Comparison of ENCODE assay signal across 8 mouse cellular contexts in genomic region chr6:116135971-116136632, GRCm38 (mm10). TPM values are rescaled to one million over a fixed set of nuclear protein-coding genes. Genes with fewer than 3 reads are reported as not detected.
A peak's percentile ranks its signal among the peaks of the same experiment; 100 is the strongest.
DNase-seq lines count a peak whose midpoint lies in the region; ATAC-seq and TF ChIP-seq lines count a peak whose summit lies in the region.

No protein-coding gene starts in this region.

- TF ChIP-seq CTCF in spleen, adult 2 months (IDR thresholded peaks at IDR 0.05; ENCODE audit: extremely low read depth, insufficient read depth, insufficient read length, insufficient replicate concordance), result peak; percentile 20; the same call in 1 of the 2 replicates
- peak; percentile 28 for TF ChIP-seq CTCF in liver, adult 2 months (IDR thresholded peaks at IDR 0.05; ENCODE audit: low read depth, low read length)
- TF ChIP-seq CTCF in small intestine, adult 2 months (IDR thresholded peaks at IDR 0.05; ENCODE audit: extremely low read depth, insufficient read length, insufficient replicate concordance, low read depth, low read length), result peak; percentile 14; the same call in 1 of the 2 replicates

- no peak for TF ChIP-seq POLR2A in spleen, adult 2 months (IDR thresholded peaks at IDR 0.05; ENCODE audit: low read depth, low read length)
- TF ChIP-seq POLR2A in liver, adult 2 months (IDR thresholded peaks at IDR 0.05; ENCODE audit: extremely low read depth, insufficient read depth, low read length), result no peak
- no peak for TF ChIP-seq POLR2A in small intestine, adult 2 months (IDR thresholded peaks at IDR 0.05; ENCODE audit: low read depth, low read length)

- H3K9ac ChIP-seq in liver, adult 2 months (ENCODE audit: low read depth, low read length), result no peak overlapping the region
- no peak overlapping the region for H3K9ac ChIP-seq in hindbrain, embryonic 12.5 days

- H3K4me1 ChIP-seq in heart, embryonic 10.5 days, result no peaks in the 10 kb centered on the region
- H3K4me1 ChIP-seq in spleen, adult 2 months (ENCODE audit: control insufficient read depth, insufficient read depth, insufficient read length), result no peaks in the 10 kb centered on the region; the same call in 1 of the 2 replicates
- peaks cover under 1% of the 10 kb centered on the region; the same call in 1 of the 2 replicates for H3K4me1 ChIP-seq in liver, adult 2 months (ENCODE audit: control insufficient read depth, insufficient read depth, low read length)
- peaks cover 2% of the 10 kb centered on the region; the same call in 1 of the 2 replicates for H3K4me1 ChIP-seq in small intestine, adult 2 months (ENCODE audit: control insufficient read depth, insufficient read depth, insufficient read length, low read length)
- no peaks in the 10 kb centered on the region; the same call in 1 of the 2 replicates for H3K4me1 ChIP-seq in hindbrain, embryonic 12.5 days

- DNase-seq in heart, adult 18-20 months, result peak; percentile 52 to 54
- DNase-seq in heart, embryonic 10.5 days (ENCODE audit: low spot score), result no peak
- peak in 1 of 2 experiments; percentile 17 for DNase-seq in spleen, adult 2 months (ENCODE audit: low read depth in 1 of 2, low spot score in 2 of 2)
- no peak for DNase-seq in spleen, postnatal 14 days (ENCODE audit: low spot score in 2 of 2)
- DNase-seq in cerebellum, postnatal 25 days, result peak; percentile 35 to 61
- DNase-seq in liver, adult 2 months (ENCODE audit: extremely low read depth, low read depth, low spot score), result peak; percentile 43

- H3K9me3 ChIP-seq in heart, embryonic 10.5 days, result no peaks in the 10 kb centered on the region
- H3K9me3 ChIP-seq in hindbrain, embryonic 12.5 days (replicated peaks), result no peaks in the 10 kb centered on the region

- peaks cover 6% of the 10 kb centered on the region; the same call in 1 of the 2 replicates for H3K79me2 ChIP-seq in liver, adult 2 months (ENCODE audit: control insufficient read depth, insufficient read depth, low read length)

- no peak overlapping the region for H3K4me3 ChIP-seq in heart, embryonic 10.5 days
- no peak overlapping the region for H3K4me3 ChIP-seq in spleen, adult 2 months (ENCODE audit: extremely low read depth, insufficient read depth, insufficient read length)
- no peak overlapping the region for H3K4me3 ChIP-seq in liver, adult 2 months (ENCODE audit: insufficient read depth, low read depth, low read length)
- no peak overlapping the region for H3K4me3 ChIP-seq in small intestine, adult 2 months (ENCODE audit: low read depth, low read length)
- no peak overlapping the region for H3K4me3 ChIP-seq in hindbrain, embryonic 12.5 days

- WGBS in heart, embryonic 10.5 days, result 63% methylated on average over 7 of the region's 7 CpGs
- 18% methylated on average over 7 of the region's 7 CpGs for WGBS in spleen, adult 2 months
- WGBS in liver, adult 2 months, result 35% methylated on average over 7 of the region's 7 CpGs
- WGBS in small intestine, adult 2 months, result 48% methylated on average over 7 of the region's 7 CpGs
- 65% methylated on average over 7 of the region's 7 CpGs for WGBS in hindbrain, embryonic 12.5 days

- no peaks in the 10 kb centered on the region for H3K27me3 ChIP-seq in heart, embryonic 10.5 days (ENCODE audit: insufficient read depth, poor library complexity, severe bottlenecking)
- no peaks in the 10 kb centered on the region for H3K27me3 ChIP-seq in spleen, adult 2 months (ENCODE audit: control insufficient read depth, insufficient read depth, low read length)
- no peaks in the 10 kb centered on the region for H3K27me3 ChIP-seq in liver, adult 2 months (ENCODE audit: control insufficient read depth, insufficient read depth, low read length)
- H3K27me3 ChIP-seq in small intestine, adult 2 months (ENCODE audit: control insufficient read depth, insufficient read depth, low read length), result no peaks in the 10 kb centered on the region
- no peaks in the 10 kb centered on the region for H3K27me3 ChIP-seq in hindbrain, embryonic 12.5 days

- peaks cover 4% of the 10 kb centered on the region; the same call in 1 of the 2 replicates for H3K36me3 ChIP-seq in heart, embryonic 10.5 days
- peaks cover 3% of the 10 kb centered on the region; the same call in 1 of the 2 replicates for H3K36me3 ChIP-seq in spleen, adult 2 months (ENCODE audit: control insufficient read depth, insufficient read depth, low read length)
- no peaks in the 10 kb centered on the region for H3K36me3 ChIP-seq in liver, adult 2 months (ENCODE audit: control insufficient read depth, insufficient read depth, low read length)
- H3K36me3 ChIP-seq in small intestine, adult 2 months (ENCODE audit: control insufficient read depth, insufficient read depth, low read length), result peaks cover 4% of the 10 kb centered on the region
- peaks cover 4% of the 10 kb centered on the region; the same call in 1 of the 2 replicates for H3K36me3 ChIP-seq in hindbrain, embryonic 12.5 days

- no peak overlapping the region for H3K4me2 ChIP-seq in hindbrain, embryonic 12.5 days (replicated peaks)

- ATAC-seq in hindbrain, embryonic 12.5 days (ENCODE audit: low FRiP score), result no peak

- H3K27ac ChIP-seq in heart, embryonic 10.5 days, result no peak overlapping the region
- no peak overlapping the region for H3K27ac ChIP-seq in spleen, adult 2 months (ENCODE audit: insufficient read depth, low read length)
- H3K27ac ChIP-seq in liver, adult 2 months (replicated peaks; ENCODE audit: insufficient read depth, low read depth, low read length), result no peak overlapping the region
- H3K27ac ChIP-seq in small intestine, adult 2 months (ENCODE audit: insufficient read depth, low read depth, low read length), result no peak overlapping the region
- no peak overlapping the region for H3K27ac ChIP-seq in hindbrain, embryonic 12.5 days

RNA-seq across cellular contexts. Expression of gene Tmcc1, which starts 57.2 kb away (rescaled TPM):
- 10 to 100 TPM; 32.7 to 35.9 TPM for total RNA-seq in heart, adult 18-20 months (2021)
- polyA plus RNA-seq in heart, embryonic 10.5 days (2016; fragmentation: Nextera tagmentation; extraction: Ambion mirVana), result 10.9 and 11.9 TPM in 2 replicates
- 7.6 TPM in 2 replicates for polyA plus RNA-seq in spleen, adult 2 months (2012; rRNA removed)
- 34.3 and 38.0 TPM in 2 replicates for total RNA-seq in liver, adult 2 months (2014; rRNA removed)
- 13.8 and 17.7 TPM in 2 replicates for polyA plus RNA-seq in liver, adult 2 months (2012; rRNA removed)
- 4.0 and 11.7 TPM in 2 replicates for polyA plus RNA-seq in small intestine, adult 2 months (2012; rRNA removed)
- 29.1 and 33.0 TPM in 2 replicates for polyA plus RNA-seq in hindbrain, embryonic 12.5 days (2016; fragmentation: Nextera tagmentation; extraction: Ambion mirVana)

Comparison
In these comparisons a context has a peak if more than half of its experiments do, and no peak if none do; other contexts are left out.
1. DNase-seq: peak in heart, adult 18-20 months (2 of 2), cerebellum, postnatal 25 days (2 of 2) and liver, adult 2 months (single experiment); none in heart, embryonic 10.5 days (single experiment) and spleen, postnatal 14 days (0 of 2).
2. Peak in every context shown above with its lines, with median percentiles within 50 percentile points of each other: CTCF ChIP-seq.